Mouse (Mus musculus) CH12.LX (cell line): ENCODE measurements around the gene Rbfox1.

ENCODE experiments used
- CTCF ChIP-seq, 2 experiments: IDR thresholded peaks in 1 of 2; conservative IDR thresholded peaks in 1 of 2; 2 replicates each; pipeline ENCODE4 v1.5.1; 2011 to 2012; ENCODE audit warnings: low read depth in 2 of 2, low read length in 2 of 2, improper control_type of control experiment in 1 of 2, inconsistent platforms in 1 of 2, mild to moderate bottlenecking in 1 of 2, moderate library complexity in 1 of 2
- TCF12 ChIP-seq: IDR thresholded peaks from 2 replicates; pipeline ENCODE4 v1.6.1; 2014; ENCODE audit warnings: low read depth, mild to moderate bottlenecking, inconsistent platforms, low read length, improper control_type of control experiment

DNA sequence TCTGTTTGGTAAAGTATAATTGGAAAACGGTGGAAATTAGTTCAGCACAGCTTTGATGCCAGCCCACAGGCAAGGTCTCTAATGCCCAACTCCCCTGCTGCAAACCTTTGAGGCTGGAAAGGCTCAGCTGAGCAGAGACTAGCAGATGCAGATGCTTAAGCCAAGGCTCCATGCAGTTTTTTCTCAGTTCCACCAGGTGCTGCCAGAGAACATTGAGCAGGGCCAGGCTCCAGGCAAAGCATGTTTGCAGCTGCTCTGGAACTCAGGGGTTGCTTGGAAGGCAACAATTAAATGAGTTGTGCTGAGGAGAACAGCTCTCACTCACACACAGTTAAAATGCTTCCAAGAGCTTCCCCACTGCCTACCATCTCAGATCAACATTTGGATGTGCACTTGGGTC is 1251.8 kb downstream of the Rbfox1 start:
- TF ChIP-seq CTCF (conservative IDR thresholded peaks at IDR 0.05 in 1 of 2, IDR thresholded peaks at IDR 0.05 in 1 of 2; ENCODE audit: low read depth in 2 of 2, low read length in 2 of 2) (no peak), TCF12 (no peak)
